Mouse (Mus musculus) megakaryocyte, embryonic 14.5 days (primary cell): ENCODE measurements at regions not wholly inside any gene's neighbourhood (a gene's known extent, or its start where the extent isn't known, plus 50 kb on each side); places are given as distances from the start of the nearest gene placed in this dataset.

Source experiments
- H3K27me3 ChIP-seq: replicated peaks from 2 replicates; pipeline ENCODE3; 2012; ENCODE audit warnings: inconsistent platforms
- H3K36me3 ChIP-seq: replicated peaks from 2 replicates; pipeline ENCODE3; 2012; ENCODE audit warnings: low read length, inconsistent platforms, mixed read lengths
- H3K4me1 ChIP-seq: 2 replicates; pipeline ENCODE4 v1.6.1; 2012; ENCODE audit warnings: inconsistent platforms
- H3K4me3 ChIP-seq: replicated peaks from 2 replicates; pipeline ENCODE3; 2012; ENCODE audit warnings: moderate library complexity, mild to moderate bottlenecking, inconsistent platforms
- H3K9me3 ChIP-seq: 2 replicates; pipeline ENCODE4 v1.6.1; 2012; ENCODE audit warnings: inconsistent platforms
- FLI1 ChIP-seq: IDR thresholded peaks from 2 replicates; pipeline ENCODE4 v1.6.1; 2012; ENCODE audit warnings: low read length, inconsistent platforms, mixed read lengths
- GATA1 ChIP-seq: IDR thresholded peaks from 3 replicates; pipeline ENCODE4 v1.6.1; 2012; ENCODE audit warnings: mixed read lengths, low read length, inconsistent platforms, borderline replicate concordance

DNA sequence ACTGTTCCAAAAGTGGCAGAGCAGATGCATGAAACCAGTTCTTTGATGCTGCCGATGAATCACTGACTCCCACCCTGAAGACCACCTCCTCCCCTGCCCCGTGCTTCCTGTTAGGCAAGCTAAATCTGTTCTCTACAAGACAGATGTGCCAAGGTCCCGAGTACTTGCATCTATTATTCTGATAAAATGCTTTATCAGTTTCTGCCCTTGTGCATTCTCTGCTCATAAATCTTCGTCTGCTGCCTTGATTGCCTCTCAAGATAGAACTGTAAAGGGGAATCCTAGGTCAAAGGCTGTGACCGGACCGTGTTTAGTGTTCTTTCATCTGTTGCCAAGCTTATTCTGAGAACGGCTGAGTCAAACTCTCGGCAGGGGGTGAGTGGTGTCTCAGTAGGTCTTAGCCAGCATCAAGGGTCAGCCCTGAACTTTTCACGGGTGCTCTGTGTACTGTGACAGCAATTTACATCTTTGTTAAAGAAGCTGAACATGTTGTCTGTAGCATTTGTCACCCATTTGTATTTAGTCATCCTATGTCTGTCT is 51.5 kb upstream of the Fer start:
- TF ChIP-seq FLI1: no peak
- no peak for TF ChIP-seq GATA1
- no peaks in the 10 kb centered on the region for H3K36me3 ChIP-seq
- H3K27me3 ChIP-seq: peaks cover 6% of the 10 kb centered on the region
- peaks cover 8% of the 10 kb centered on the region for H3K4me1 ChIP-seq
- H3K4me3 ChIP-seq: no peak overlapping the region
- H3K9me3 ChIP-seq: peaks cover 3% of the 10 kb centered on the region; the same call in 1 of the 2 replicates

DNA sequence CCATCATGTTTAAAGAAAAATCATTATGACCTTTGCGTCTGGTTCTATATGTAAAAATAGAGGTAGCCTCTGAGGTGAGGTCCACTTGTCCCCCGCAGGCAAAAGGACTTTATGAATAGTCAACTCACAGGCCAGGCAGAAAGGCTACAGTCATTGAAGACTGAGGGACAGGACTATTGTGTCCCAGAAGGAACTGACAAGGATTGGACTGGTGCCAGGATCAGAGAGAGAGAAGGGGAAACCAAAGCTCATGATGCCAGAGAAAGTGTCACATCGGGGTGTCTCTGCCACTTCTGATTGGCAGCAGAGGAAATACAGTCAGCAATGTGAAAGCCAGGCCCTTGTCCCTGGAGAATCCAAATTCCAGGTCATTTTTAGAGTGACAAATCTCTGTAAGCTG is 50.3 kb upstream of the Fer start:
- H3K27me3 ChIP-seq: peaks cover 1% of the 10 kb centered on the region
- no peak overlapping the region for H3K4me3 ChIP-seq
- no peaks in the 10 kb centered on the region for H3K36me3 ChIP-seq
- peaks cover 8% of the 10 kb centered on the region for H3K4me1 ChIP-seq
- TF ChIP-seq FLI1: no peak
- TF ChIP-seq GATA1: no peak
- peaks cover 3% of the 10 kb centered on the region; the same call in 1 of the 2 replicates for H3K9me3 ChIP-seq
